Mouse (Mus musculus): Measurements from ENCODE around the gene Ptpn5. TPM values are rescaled to one million over a fixed set of nuclear protein-coding genes. Genes with fewer than 3 reads are reported as not detected.
A peak's percentile ranks its signal among the peaks of the same experiment; 100 is the strongest.

Ptpn5 gene
- polyA plus RNA-seq, 1 experiment from 2014 or later, result 7.0 TPM

DNA sequence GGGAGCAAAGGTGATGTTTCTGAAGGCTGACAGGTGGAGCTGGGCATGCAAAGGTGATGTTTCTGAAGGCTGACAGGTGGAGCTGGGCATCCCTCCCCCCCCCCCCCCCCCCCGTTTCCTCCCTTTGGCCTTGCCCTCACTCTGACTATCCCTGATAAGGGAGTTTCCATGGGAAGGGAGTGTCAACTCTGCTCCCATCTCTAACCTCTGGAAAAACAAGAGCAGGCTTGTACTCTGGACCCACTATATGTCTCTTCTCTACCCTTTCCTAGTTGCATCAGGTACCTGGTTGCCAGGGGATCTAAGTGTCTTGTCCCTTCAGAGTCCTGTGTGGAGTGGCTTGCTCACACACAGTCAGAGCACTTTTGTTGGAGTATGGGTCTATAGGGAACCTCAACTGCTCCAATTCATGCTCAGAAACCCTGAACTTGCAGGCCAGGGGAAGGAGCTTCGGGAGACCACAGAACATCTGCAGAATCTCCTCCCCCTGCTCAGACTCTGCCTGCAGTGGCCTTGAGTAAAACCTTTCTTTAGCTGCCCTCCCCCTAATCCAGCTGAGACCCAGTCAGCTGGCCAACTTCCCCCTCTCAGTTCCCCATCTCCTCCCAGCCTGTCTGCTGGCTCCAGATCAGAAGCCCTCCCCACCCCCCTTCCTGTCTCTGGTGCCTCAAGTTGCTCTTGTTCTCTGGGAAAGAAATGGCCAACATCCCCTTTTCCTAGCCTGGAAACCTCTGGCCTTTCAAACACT is 81.9 kb downstream of the Ptpn5 start:
- H3K4me1 ChIP-seq (ENCODE audit: insufficient read depth), result peaks cover 10% of the 10 kb centered on the region
- DNase-seq (peak; percentile 90), ATAC-seq (ENCODE audit: insufficient read depth) (peak; percentile 64)
- H3K36me3 ChIP-seq (ENCODE audit: insufficient read depth), result peaks cover 19% of the 10 kb centered on the region; the same call in 1 of the 2 replicates
- H3K4me3 ChIP-seq (ENCODE audit: low read depth, low read length), result peak overlapping the region; percentile 82
- H3K9ac ChIP-seq, result peak overlapping the region; percentile 83
- peak overlapping the region; percentile 97 for H3K27ac ChIP-seq (ENCODE audit: low read depth)
- 15% methylated on average over 1 of the region's 2 CpGs for WGBS
- peak overlapping the region; percentile 91 for H3K4me2 ChIP-seq
- H3K27me3 ChIP-seq (ENCODE audit: insufficient read depth, low read length), result no peaks in the 10 kb centered on the region
- TF ChIP-seq CTCF (IDR thresholded peaks at IDR 0.05; ENCODE audit: low read depth), result no peak
- H3K9me3 ChIP-seq (ENCODE audit: low read depth, low read length), result no peaks in the 10 kb centered on the region

DNA sequence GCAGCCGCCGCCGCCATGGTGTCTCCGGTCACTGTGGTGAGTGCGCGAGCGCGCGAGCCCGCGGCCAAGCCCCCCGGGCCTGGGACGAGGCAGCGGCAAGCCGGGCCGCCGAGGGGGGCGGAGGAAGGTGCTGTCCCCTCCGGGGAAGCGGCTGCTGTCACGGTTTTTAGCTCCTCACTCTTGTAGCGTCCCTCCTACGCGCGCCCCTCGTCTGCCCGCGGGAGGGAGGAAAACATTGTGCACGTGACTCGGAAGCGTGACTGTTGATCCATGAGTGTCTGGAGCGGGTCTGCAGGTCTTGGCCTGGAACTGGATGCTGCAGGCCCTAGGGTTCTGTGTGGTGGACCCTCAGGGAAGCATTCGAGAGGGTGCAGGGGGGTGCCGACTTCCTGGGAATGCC is 82.7 kb downstream of the Ptpn5 start:
- H3K4me2 ChIP-seq, result peak overlapping the region; percentile 91
- peak; percentile 72 for DNase-seq
- H3K9me3 ChIP-seq (ENCODE audit: low read depth, low read length), result no peaks in the 10 kb centered on the region
- WGBS, result under 1% methylated on average over 34 of the region's 34 CpGs
- no peaks in the 10 kb centered on the region for H3K27me3 ChIP-seq (ENCODE audit: insufficient read depth, low read length)
- TF ChIP-seq CTCF (IDR thresholded peaks at IDR 0.05; ENCODE audit: low read depth), result no peak
- peak; percentile 54 for ATAC-seq (ENCODE audit: insufficient read depth)
- peaks cover 19% of the 10 kb centered on the region; the same call in 1 of the 2 replicates for H3K36me3 ChIP-seq (ENCODE audit: insufficient read depth)
- H3K4me1 ChIP-seq (ENCODE audit: insufficient read depth), result peaks cover 10% of the 10 kb centered on the region
- peak overlapping the region; percentile 83 for H3K9ac ChIP-seq
- H3K4me3 ChIP-seq (ENCODE audit: low read depth, low read length), result peak overlapping the region; percentile 82
- peak overlapping the region; percentile 97 for H3K27ac ChIP-seq (ENCODE audit: low read depth)

DNA sequence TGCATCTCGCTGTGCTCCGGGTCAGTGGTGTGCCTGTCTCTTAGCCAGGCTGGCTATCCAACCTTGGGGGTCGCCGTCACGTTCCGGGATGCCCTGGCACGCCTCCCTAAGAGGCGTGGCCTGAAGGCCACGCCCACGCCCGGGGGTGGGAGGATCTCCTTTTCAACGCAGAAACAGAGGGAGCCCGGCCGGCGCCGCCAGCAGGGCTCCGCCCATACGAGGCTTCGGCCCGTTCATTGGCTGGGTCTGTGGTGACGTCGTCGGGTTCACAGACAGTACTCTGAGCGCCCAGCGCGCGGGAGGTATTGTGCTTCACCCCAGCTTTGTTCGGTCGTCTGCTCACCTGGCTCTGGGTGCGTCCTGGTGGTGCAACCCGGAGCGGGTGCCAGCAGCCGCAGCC is 83.1 kb downstream of the Ptpn5 start, which contains the start of gene Tmem86a:
Tmem86a (plus strand) TSS at position 236 of the 400 bp plus-strand sequence.
- Histone ChIP-seq H3K9ac (peak within 1 kb of the TSS; percentile 83), H3K9me3 (ENCODE audit: low read depth, low read length) (no peaks in the 10 kb centered on the region), H3K4me2 (peak within 1 kb of the TSS; percentile 91), H3K4me1 (ENCODE audit: insufficient read depth) (peaks cover 10% of the 10 kb centered on the region), H3K4me3 (ENCODE audit: low read depth, low read length) (peak within 1 kb of the TSS; percentile 82), H3K27me3 (ENCODE audit: insufficient read depth, low read length) (no peaks in the 10 kb centered on the region), H3K27ac (ENCODE audit: low read depth) (peak within 1 kb of the TSS; percentile 97), H3K36me3 (ENCODE audit: insufficient read depth) (peaks cover 19% of the 10 kb centered on the region; the same call in 1 of the 2 replicates)
- ATAC-seq (ENCODE audit: insufficient read depth) (peak; percentile 97), DNase-seq (peak; percentile 99)
- no peak for TF ChIP-seq CTCF (IDR thresholded peaks at IDR 0.05; ENCODE audit: low read depth)
- 1% methylated on average over 33 of the region's 33 CpGs for WGBS

DNA sequence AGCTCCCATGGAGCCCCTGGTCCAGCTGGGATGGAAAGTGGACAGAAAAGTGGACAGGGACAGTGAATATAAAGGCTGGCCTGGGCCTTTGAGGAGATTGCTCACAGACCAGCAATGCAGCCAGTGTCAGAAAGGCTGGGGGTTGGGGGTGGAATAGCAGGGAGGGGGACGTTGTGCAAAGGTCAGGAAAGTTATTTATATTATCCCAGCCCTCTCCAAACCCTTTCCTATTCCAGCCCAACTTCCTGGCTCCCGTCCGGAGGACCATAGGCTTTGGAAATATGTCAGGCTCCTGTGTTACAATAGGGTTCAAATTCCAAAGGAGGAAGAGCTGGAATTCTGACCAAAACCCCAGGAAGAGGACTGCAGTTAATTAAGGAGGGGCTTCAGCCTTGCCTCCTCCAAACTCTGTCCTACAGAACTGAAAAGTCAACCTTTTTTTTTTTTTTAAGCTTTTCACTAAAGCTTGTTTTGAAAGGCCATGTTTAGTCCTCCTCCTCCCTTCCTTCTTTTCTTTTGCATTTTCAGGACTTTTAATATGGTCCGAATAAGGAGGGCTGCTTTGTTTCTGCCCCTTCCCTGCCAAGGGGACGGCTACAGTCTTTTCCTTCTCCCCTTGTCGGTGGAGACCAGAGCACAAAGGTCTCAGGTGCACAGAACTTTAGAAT is 90.5 kb downstream of the Ptpn5 start:
- peaks cover 5% of the 10 kb centered on the region; the same call in 1 of the 2 replicates for H3K4me1 ChIP-seq (ENCODE audit: insufficient read depth)
- no peaks in the 10 kb centered on the region for H3K27me3 ChIP-seq (ENCODE audit: insufficient read depth, low read length)
- no peak overlapping the region for H3K4me2 ChIP-seq
- DNase-seq, result peak; percentile 72
- no peak overlapping the region for H3K9ac ChIP-seq
- peak overlapping the region; percentile 88 for H3K27ac ChIP-seq (ENCODE audit: low read depth)
- TF ChIP-seq CTCF (IDR thresholded peaks at IDR 0.05; ENCODE audit: low read depth), result no peak
- 34% methylated on average over 6 of the region's 6 CpGs for WGBS
- no peak overlapping the region for H3K4me3 ChIP-seq (ENCODE audit: low read depth, low read length)
- peak; percentile 88 for ATAC-seq (ENCODE audit: insufficient read depth)
- no peaks in the 10 kb centered on the region for H3K36me3 ChIP-seq (ENCODE audit: insufficient read depth)
- no peaks in the 10 kb centered on the region for H3K9me3 ChIP-seq (ENCODE audit: low read depth, low read length)

DNA sequence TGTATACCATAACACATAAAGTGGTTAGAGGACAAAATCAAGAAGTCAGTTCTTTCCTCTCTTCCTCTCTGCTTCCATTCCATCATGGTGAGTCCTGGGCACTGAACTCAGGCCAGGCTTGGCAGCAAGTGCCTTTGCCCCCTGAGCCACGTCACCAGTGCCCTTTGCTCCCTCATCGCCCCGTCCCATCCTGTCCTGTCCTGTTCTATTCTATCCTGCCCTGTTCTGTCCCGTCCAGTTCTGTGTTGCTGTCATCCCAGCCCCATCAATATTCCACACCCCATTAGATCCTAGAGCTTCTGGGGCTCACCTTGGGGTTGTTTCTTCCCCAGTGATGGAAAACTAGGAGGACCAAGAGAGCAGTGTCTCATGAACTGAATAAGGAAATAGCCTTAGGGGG is 91.4 kb downstream of the Ptpn5 start:
- Histone ChIP-seq H3K4me3 (ENCODE audit: low read depth, low read length) (no peak overlapping the region), H3K36me3 (ENCODE audit: insufficient read depth) (no peaks in the 10 kb centered on the region), H3K4me2 (no peak overlapping the region), H3K4me1 (ENCODE audit: insufficient read depth) (peaks cover 5% of the 10 kb centered on the region; the same call in 1 of the 2 replicates), H3K27me3 (ENCODE audit: insufficient read depth, low read length) (no peaks in the 10 kb centered on the region), H3K27ac (ENCODE audit: low read depth) (peak overlapping the region; percentile 88), H3K9ac (no peak overlapping the region), H3K9me3 (ENCODE audit: low read depth, low read length) (no peaks in the 10 kb centered on the region)
- no peak for TF ChIP-seq CTCF (IDR thresholded peaks at IDR 0.05; ENCODE audit: low read depth)
- ATAC-seq (ENCODE audit: insufficient read depth), result 0 out of 2 replicates have a peak, but pooled peaks have one; percentile 23
- DNase-seq, result no peak
- 68% methylated on average over 4 of the region's 4 CpGs for whole genome bisulfite sequencing

DNA sequence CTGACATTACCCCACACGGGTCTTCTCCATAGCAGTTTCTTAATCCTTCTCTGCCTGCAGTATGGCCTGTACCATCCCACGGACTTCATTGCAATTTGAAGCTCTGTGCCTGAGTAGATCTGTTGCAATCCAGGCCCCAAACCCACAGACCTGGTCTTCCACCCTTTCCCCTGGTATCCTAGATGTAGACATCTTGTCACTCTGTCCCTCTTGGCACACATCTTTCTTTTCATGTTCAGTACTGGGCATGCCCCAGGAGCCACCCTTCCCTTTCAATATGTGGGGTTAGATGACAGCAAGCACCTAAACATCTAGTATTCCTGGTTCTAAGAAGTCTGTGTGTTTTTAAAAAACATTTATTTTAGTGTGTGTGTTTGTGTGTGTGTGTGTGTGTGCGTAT is 91.8 kb downstream of the Ptpn5 start:
- ATAC-seq (ENCODE audit: insufficient read depth) (no peak), DNase-seq (no peak)
- H3K4me3 ChIP-seq (ENCODE audit: low read depth, low read length), result no peak overlapping the region
- H3K36me3 ChIP-seq (ENCODE audit: insufficient read depth), result no peaks in the 10 kb centered on the region
- no peaks in the 10 kb centered on the region for H3K27me3 ChIP-seq (ENCODE audit: insufficient read depth, low read length)
- no peak for TF ChIP-seq CTCF (IDR thresholded peaks at IDR 0.05; ENCODE audit: low read depth)
- WGBS, result 86% methylated on average over 3 of the region's 3 CpGs
- no peak overlapping the region for H3K27ac ChIP-seq (ENCODE audit: low read depth)
- H3K9me3 ChIP-seq (ENCODE audit: low read depth, low read length), result no peaks in the 10 kb centered on the region
- H3K9ac ChIP-seq, result no peak overlapping the region
- H3K4me1 ChIP-seq (ENCODE audit: insufficient read depth), result peaks cover 5% of the 10 kb centered on the region; the same call in 1 of the 2 replicates
- H3K4me2 ChIP-seq, result no peak overlapping the region

DNA sequence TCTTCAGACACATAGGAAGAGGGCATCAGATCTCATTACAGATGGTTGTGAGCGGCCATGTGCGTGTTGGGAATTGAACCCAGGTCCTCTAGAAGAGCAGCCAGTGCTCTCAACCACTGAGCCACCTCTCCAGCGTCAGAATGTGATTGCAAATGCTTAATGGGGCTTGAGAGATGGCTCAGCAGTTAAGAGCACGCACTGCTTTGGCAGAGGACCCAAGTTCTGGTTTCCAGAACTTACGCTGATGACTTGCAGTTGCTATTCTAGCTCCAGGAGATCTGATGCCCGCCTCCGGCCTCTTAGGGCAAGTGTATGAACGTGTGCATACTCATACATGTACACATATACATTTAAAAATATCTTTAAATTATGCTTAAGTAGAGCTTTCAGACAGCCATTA is 98.1 kb downstream of the Ptpn5 start:
- ATAC-seq (ENCODE audit: insufficient read depth), result no peak
- Histone ChIP-seq H3K4me2 (no peak overlapping the region), H3K27ac (ENCODE audit: low read depth) (no peak overlapping the region), H3K4me3 (ENCODE audit: low read depth, low read length) (no peak overlapping the region), H3K4me1 (ENCODE audit: insufficient read depth) (no peaks in the 10 kb centered on the region), H3K36me3 (ENCODE audit: insufficient read depth) (no peaks in the 10 kb centered on the region), H3K9ac (no peak overlapping the region), H3K27me3 (ENCODE audit: insufficient read depth, low read length) (no peaks in the 10 kb centered on the region), H3K9me3 (ENCODE audit: low read depth, low read length) (no peaks in the 10 kb centered on the region)
- TF ChIP-seq CTCF (IDR thresholded peaks at IDR 0.05; ENCODE audit: low read depth), result no peak
- no peak for DNase-seq
- WGBS, result 68% methylated on average over 8 of the region's 8 CpGs

Measured in lung, embryonic 14.5 days (tissue).